Mouse (Mus musculus) adipocyte (in vitro differentiated cells): ENCODE data around the gene St6galnac3.

Experiments used
- DNase-seq: peaks from one replicate; pipeline ENCODE4 v3.0.0-alpha.2; 2016; ENCODE audit warnings: low spot score

The St6galnac3 gene

GRCm38 (mm10) chr3:153689793-153690291, 35.1 kb downstream of the St6galnac3 start:
- DNase-seq, result no peak

GRCm38 (mm10) chr3:153687896-153688295, 37.1 kb downstream of the St6galnac3 start:
- no peak for DNase-seq

GRCm38 (mm10) chr3:153684909-153685308, 40.1 kb downstream of the St6galnac3 start:
- DNase-seq, result no peak

GRCm38 (mm10) chr3:153682303-153682702, 42.7 kb downstream of the St6galnac3 start:
- no peak for DNase-seq

- DNase-seq, result no peak
These were observed 43.3 kb downstream of the St6galnac3 start for GRCm38 (mm10) chr3:153681720-153682119.

GRCm38 (mm10) chr3:153675832-153676231, 49.1 kb downstream of the St6galnac3 start:
- DNase-seq, result no peak

GRCm38 (mm10) chr3:153675073-153675472, 49.9 kb downstream of the St6galnac3 start:
- DNase-seq, result no peak

GRCm38 (mm10) chr3:153674359-153674758, 50.6 kb downstream of the St6galnac3 start:
- DNase-seq, result no peak

- DNase-seq, result no peak
These were observed 51.5 kb downstream of the St6galnac3 start for GRCm38 (mm10) chr3:153673451-153673850.

- no peak for DNase-seq
These were observed 53.9 kb downstream of the St6galnac3 start for GRCm38 (mm10) chr3:153670953-153671674.

GRCm38 (mm10) chr3:153669737-153670435, 55.1 kb downstream of the St6galnac3 start:
- DNase-seq, result no peak

- DNase-seq, result no peak
These were observed 55.6 kb downstream of the St6galnac3 start for GRCm38 (mm10) chr3:153669329-153669728.

GRCm38 (mm10) chr3:153668447-153669290, 56.3 kb downstream of the St6galnac3 start:
- peak; percentile 3 for DNase-seq

- DNase-seq, result no peak
These were observed 60.3 kb downstream of the St6galnac3 start for GRCm38 (mm10) chr3:153664696-153665095.

GRCm38 (mm10) chr3:153663841-153664427, 61.0 kb downstream of the St6galnac3 start:
- DNase-seq, result no peak

- no peak for DNase-seq
These were observed 62.2 kb downstream of the St6galnac3 start for GRCm38 (mm10) chr3:153662796-153663195.

- DNase-seq, result no peak
These were observed 63.0 kb downstream of the St6galnac3 start for GRCm38 (mm10) chr3:153661927-153662326.

- no peak for DNase-seq
These were observed 65.3 kb downstream of the St6galnac3 start for GRCm38 (mm10) chr3:153659575-153660168.

- DNase-seq, result no peak
These were observed 66.8 kb downstream of the St6galnac3 start for GRCm38 (mm10) chr3:153658051-153658777.

GRCm38 (mm10) chr3:153655071-153655470, 69.9 kb downstream of the St6galnac3 start:
- DNase-seq, result peak; percentile 51

- no peak for DNase-seq
These were observed 72.1 kb downstream of the St6galnac3 start for GRCm38 (mm10) chr3:153652850-153653249.
